Mouse (Mus musculus) lung, postnatal 4 days (tissue): ENCODE measurements around the gene Arel1.

Experiments
- DNase-seq, 2 experiments: peaks; one replicate each; pipeline ENCODE4 v3.0.0; 2021

Gene Arel1

DNA sequence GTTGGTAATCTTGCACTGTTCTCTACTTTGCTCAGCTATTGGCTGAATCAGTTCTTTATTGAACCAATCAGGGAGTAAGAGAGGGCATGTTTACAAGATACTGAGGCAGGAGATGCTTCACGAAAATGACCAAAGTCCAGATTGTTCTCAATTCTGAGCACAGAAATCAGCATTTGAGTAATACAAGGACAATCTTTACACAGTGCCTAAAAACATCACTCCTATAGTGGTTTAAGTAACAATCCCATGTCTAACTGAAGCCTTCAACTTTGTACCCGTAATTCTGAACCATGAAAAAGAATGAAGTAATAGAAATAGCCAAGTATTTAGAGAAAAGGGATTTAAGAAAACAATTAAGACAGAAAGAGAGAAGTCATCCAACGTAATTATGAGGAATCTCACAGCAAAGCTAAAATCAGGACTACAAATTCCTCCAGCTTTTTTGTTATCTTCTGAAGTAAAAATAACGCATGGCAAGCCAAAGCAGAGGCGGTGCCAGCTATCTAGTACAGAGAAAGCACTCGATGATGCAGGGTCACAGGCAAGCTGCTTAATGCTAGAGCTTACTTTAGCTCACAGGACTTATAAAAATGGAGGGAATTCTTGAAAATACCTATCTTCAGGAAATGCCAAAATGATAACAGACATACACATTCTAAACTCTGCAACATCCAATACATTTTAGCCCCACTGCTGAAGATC is 22.0 kb downstream of the Arel1 start:
- no peak for DNase-seq

DNA sequence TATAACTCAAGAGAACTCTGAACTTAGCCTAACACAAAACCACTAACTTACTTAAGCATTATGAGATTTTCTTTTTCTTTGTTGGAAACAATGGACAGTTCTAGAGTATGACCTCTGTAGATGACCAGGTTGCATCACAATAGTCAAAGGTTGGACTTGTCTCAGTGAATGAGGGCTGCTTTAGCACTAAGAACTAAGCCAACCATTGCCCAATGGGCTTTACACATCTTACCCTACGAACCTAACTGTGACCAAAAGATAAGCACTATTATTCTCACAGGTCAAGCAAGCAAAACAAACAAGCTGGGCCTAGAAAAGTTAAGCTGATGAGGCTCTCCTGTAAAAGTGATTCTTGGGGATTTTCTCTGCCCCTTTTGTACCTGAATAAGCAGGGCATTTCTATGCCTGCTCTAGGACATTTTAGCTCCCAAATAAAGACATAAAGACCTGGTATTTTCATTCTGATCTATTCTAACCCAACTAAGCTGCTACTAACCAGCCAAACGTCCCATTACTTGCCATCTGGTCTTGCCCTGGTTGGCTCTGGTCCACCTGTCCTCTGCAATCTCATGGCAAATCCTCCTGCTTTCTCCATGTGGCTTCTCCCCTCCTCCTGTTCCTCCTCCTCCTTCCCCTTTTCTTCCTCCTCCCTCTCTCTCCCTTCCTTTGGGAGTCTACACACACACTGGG is 22.7 kb downstream of the Arel1 start:
- DNase-seq, result no peak

GRCm38 (mm10) chr12:84944813-84945553 is 25.7 kb downstream of the Arel1 start:
- DNase-seq, result no peak

GRCm38 (mm10) chr12:84944150-84944812 is 26.4 kb downstream of the Arel1 start:
- no peak for DNase-seq

- no peak for DNase-seq
These were observed 27.4 kb downstream of the Arel1 start for GRCm38 (mm10) chr12:84943006-84943952.

DNA sequence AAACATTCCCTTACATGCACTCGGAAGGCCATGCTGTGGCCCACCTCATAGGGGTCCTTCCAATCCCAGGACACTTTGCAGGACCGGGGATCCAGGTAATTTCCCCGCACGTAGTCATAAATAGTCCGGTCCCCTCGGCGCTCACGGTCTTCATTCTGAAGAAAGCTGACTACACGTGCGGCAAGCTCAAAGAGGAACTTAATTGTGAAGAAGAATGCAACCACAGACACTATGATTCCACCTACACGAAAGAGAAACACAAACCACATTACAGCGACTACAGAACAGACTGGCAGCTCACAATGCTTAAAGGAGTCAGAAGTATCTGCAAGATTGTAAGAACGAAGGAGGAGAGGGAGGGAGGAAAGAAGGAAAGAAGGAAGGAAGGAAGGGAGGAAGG is 29.0 kb downstream of the Arel1 start:
- DNase-seq, result no peak

- DNase-seq, result no peak
These were observed 30.4 kb downstream of the Arel1 start for GRCm38 (mm10) chr12:84940343-84940742.

DNA sequence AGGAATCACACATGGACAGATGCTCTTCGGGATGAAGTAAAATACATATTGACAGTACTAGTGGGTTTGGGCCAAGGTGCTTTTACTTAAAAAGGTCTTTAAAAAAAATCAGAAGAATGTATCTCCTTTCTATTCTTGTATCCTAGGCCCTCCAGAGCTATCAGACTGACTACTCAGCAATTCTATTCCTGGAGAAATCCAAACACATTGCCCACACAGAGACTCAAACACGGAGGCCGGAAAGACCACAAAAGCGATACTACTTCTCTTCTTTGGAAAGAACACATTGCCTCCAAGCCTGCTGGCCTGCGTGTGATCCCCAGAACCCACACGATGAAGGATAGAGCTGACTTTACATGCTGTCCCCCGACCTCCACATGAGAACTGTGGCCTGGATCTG is 31.6 kb downstream of the Arel1 start:
- no peak for DNase-seq

- no peak for DNase-seq
These were observed 35.4 kb downstream of the Arel1 start for GRCm38 (mm10) chr12:84935343-84935742.

GRCm38 (mm10) chr12:84932210-84932609 is 38.5 kb downstream of the Arel1 start:
- no peak for DNase-seq

DNA sequence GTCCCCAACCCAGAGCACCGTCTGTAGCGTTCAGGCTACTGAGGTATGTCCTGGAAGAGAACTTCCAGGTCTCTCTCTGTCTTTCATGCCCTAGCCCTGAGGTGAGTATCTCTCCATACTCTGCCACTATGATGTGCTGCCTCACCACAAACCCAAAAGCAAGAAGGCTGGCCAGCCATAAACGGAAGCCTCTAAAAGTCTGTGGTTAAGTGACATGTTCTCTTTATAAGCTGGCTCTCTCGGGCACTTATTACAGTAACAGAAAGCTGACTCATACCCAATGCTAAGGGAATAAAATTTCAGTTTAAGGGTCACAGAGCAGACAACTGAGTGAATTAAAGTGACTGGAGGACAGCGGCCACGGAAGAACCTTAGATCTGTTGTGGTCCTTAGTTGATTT is 44.2 kb downstream of the Arel1 start:
- no peak for DNase-seq

GRCm38 (mm10) chr12:84924324-84924723 is 46.4 kb downstream of the Arel1 start:
- no peak for DNase-seq

GRCm38 (mm10) chr12:84921881-84922419 is 48.8 kb downstream of the Arel1 start:
- DNase-seq, result no peak

- no peak for DNase-seq
These were observed 51.9 kb downstream of the Arel1 start for GRCm38 (mm10) chr12:84918809-84919208.

DNA sequence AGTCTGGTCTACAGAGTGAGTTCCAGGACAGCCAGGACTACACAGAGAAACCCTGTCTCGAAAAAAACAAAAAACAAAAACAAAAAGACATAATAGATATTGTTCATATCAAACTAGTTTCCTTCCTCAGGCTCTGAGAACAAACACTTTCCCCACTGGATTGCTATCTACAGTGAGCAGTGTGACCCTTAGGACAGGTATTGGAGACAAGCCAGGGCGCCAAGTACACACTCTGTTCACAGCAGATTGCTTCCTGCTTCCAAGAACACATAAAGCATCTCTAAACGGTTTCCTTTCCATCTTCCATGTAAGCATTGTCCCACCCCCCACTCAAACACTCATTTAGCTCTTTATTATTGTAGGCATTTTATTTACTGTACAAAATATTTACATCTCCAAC is 52.9 kb downstream of the Arel1 start:
- no peak for DNase-seq

DNA sequence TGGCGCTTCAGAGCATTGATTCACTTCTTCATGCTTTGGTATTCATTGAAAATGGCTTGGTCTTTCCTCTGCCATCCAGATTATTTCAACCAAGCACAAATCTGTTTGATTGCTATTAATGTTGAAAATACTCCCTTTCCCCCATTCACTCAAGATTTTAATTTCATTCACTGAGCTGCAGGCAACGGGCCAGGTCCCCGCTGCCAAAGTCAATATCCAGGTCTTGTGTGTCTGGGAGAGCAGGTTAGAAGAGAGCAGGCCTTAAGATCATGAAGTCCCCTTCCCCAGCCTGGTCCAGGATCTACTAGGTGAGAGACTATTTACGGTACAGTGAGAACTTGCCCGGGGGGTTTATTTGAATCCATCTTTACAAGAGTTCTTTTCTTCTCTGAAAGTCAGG is 55.7 kb downstream of the Arel1 start:
- DNase-seq, result no peak

DNA sequence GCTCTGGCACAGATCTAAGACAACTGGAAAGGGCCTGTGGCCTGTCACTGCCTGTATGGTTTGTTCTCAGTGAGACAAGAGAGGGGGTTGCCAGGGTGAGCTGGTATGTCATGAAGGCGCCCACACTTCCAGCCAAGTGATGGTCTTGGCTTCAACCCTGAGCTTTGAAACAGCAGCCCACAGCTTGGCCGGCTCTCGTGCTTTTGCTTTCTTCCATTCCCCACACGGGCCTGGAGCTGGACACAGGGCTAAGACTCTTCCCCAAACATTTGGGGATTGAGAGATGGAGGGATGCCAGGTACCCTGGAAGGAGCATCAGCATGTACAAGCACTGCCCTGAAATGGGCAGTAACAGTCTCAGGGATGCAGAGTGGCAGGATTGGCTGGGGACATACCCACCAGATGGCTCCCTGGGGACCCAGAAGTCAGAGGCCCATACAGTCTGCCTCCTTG is 58.0 kb downstream of the Arel1 start:
- peak; percentile 51 to 78 for DNase-seq

DNA sequence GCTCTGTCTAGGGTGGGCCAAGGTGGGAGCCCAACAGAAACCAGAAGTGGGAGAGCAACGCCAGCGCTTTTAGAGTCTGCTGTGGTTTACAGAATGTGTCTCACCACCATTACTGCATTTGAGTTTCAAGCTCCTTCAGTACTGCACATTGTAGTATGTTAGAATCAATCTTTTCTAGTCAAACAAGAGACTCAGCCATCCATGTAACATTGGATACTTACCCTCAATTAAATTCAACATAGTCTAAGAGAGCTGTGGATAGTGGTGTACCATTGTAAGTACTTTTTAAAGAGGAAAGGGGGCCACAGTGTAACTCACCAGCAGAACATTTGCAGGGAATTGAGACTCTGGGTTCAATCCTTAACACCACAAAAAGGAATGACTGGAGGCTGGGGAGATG is 59.1 kb downstream of the Arel1 start:
- DNase-seq, result no peak

GRCm38 (mm10) chr12:84910066-84910465 is 60.6 kb downstream of the Arel1 start:
- DNase-seq, result no peak

GRCm38 (mm10) chr12:84907627-84908480 is 62.8 kb downstream of the Arel1 start:
- peak; percentile 41 to 75 for DNase-seq
